Mouse (Mus musculus): Measurements from ENCODE around the gene Slc24a3. TPM values are rescaled to one million over a fixed set of nuclear protein-coding genes. Genes with fewer than 3 reads are reported as not detected.

Gene Slc24a3
- total and polyA plus RNA-seq, 2 experiments, result 0.09 to 0.33 TPM

- WGBS, result 67% methylated on average over 1 of the region's 1 CpGs
- H3K36me3 ChIP-seq (ENCODE audit: control insufficient read depth, insufficient read depth, low read length), result no peaks in the 10 kb centered on the region
- no peak for TF ChIP-seq CTCF (IDR thresholded peaks at IDR 0.05; ENCODE audit: low read depth, low read length)
- no peak for TF ChIP-seq POLR2A (IDR thresholded peaks at IDR 0.05; ENCODE audit: extremely low read depth, insufficient read depth, low read length)
These were observed 99.2 kb downstream of the Slc24a3 start for GRCm38 (mm10) chr2:145266723-145267122.

GRCm38 (mm10) chr2:145268971-145269370 is 101.4 kb downstream of the Slc24a3 start:
- H3K9ac ChIP-seq (ENCODE audit: low read depth, low read length), result no peak overlapping the region
- H3K79me2 ChIP-seq (ENCODE audit: control insufficient read depth, insufficient read depth, low read length), result no peaks in the 10 kb centered on the region
- no peak for TF ChIP-seq CTCF (IDR thresholded peaks at IDR 0.05; ENCODE audit: low read depth, low read length)
- TF ChIP-seq POLR2A (IDR thresholded peaks at IDR 0.05; ENCODE audit: extremely low read depth, insufficient read depth, low read length), result no peak
- DNase-seq (ENCODE audit: extremely low read depth, low read depth, low spot score), result no peak
- no peaks in the 10 kb centered on the region for H3K4me1 ChIP-seq (ENCODE audit: control insufficient read depth, insufficient read depth, low read length)
- no peak overlapping the region for H3K27ac ChIP-seq (replicated peaks; ENCODE audit: insufficient read depth, low read depth, low read length)
- no peaks in the 10 kb centered on the region for H3K36me3 ChIP-seq (ENCODE audit: control insufficient read depth, insufficient read depth, low read length)
- H3K4me3 ChIP-seq (ENCODE audit: insufficient read depth, low read depth, low read length), result no peak overlapping the region
- no peaks in the 10 kb centered on the region for H3K27me3 ChIP-seq (ENCODE audit: control insufficient read depth, insufficient read depth, low read length)

More at GRCm38 (mm10) chr2:145266723-145267122, 99.2 kb downstream of the Slc24a3 start:
- H3K9ac ChIP-seq (ENCODE audit: low read depth, low read length), result no peak overlapping the region
- H3K4me3 ChIP-seq (ENCODE audit: insufficient read depth, low read depth, low read length), result no peak overlapping the region
- H3K4me1 ChIP-seq (ENCODE audit: control insufficient read depth, insufficient read depth, low read length), result no peaks in the 10 kb centered on the region
- no peaks in the 10 kb centered on the region for H3K79me2 ChIP-seq (ENCODE audit: control insufficient read depth, insufficient read depth, low read length)
- no peak overlapping the region for H3K27ac ChIP-seq (replicated peaks; ENCODE audit: insufficient read depth, low read depth, low read length)
- no peak for DNase-seq (ENCODE audit: extremely low read depth, low read depth, low spot score)
- H3K27me3 ChIP-seq (ENCODE audit: control insufficient read depth, insufficient read depth, low read length), result no peaks in the 10 kb centered on the region

GRCm38 (mm10) chr2:145269410-145269809 is 101.9 kb downstream of the Slc24a3 start:
- H3K4me3 ChIP-seq (ENCODE audit: insufficient read depth, low read depth, low read length), result no peak overlapping the region
- no peaks in the 10 kb centered on the region for H3K79me2 ChIP-seq (ENCODE audit: control insufficient read depth, insufficient read depth, low read length)
- DNase-seq (ENCODE audit: extremely low read depth, low read depth, low spot score), result no peak
- H3K36me3 ChIP-seq (ENCODE audit: control insufficient read depth, insufficient read depth, low read length), result no peaks in the 10 kb centered on the region
- no peak overlapping the region for H3K9ac ChIP-seq (ENCODE audit: low read depth, low read length)
- no peaks in the 10 kb centered on the region for H3K27me3 ChIP-seq (ENCODE audit: control insufficient read depth, insufficient read depth, low read length)
- WGBS, result 81% methylated on average over 4 of the region's 4 CpGs
- H3K27ac ChIP-seq (replicated peaks; ENCODE audit: insufficient read depth, low read depth, low read length), result no peak overlapping the region
- TF ChIP-seq CTCF (IDR thresholded peaks at IDR 0.05; ENCODE audit: low read depth, low read length) (no peak), POLR2A (IDR thresholded peaks at IDR 0.05; ENCODE audit: extremely low read depth, insufficient read depth, low read length) (no peak)
- H3K4me1 ChIP-seq (ENCODE audit: control insufficient read depth, insufficient read depth, low read length), result no peaks in the 10 kb centered on the region

- no peaks in the 10 kb centered on the region for H3K4me1 ChIP-seq (ENCODE audit: control insufficient read depth, insufficient read depth, low read length)
- 92% methylated on average over 9 of the region's 9 CpGs for WGBS
- H3K27ac ChIP-seq (replicated peaks; ENCODE audit: insufficient read depth, low read depth, low read length), result no peak overlapping the region
- TF ChIP-seq POLR2A (IDR thresholded peaks at IDR 0.05; ENCODE audit: extremely low read depth, insufficient read depth, low read length), result no peak
- TF ChIP-seq CTCF (IDR thresholded peaks at IDR 0.05; ENCODE audit: low read depth, low read length), result no peak
- no peak overlapping the region for H3K4me3 ChIP-seq (ENCODE audit: insufficient read depth, low read depth, low read length)
- no peaks in the 10 kb centered on the region for H3K79me2 ChIP-seq (ENCODE audit: control insufficient read depth, insufficient read depth, low read length)
- no peak overlapping the region for H3K9ac ChIP-seq (ENCODE audit: low read depth, low read length)
- H3K36me3 ChIP-seq (ENCODE audit: control insufficient read depth, insufficient read depth, low read length), result no peaks in the 10 kb centered on the region
- no peaks in the 10 kb centered on the region for H3K27me3 ChIP-seq (ENCODE audit: control insufficient read depth, insufficient read depth, low read length)
- no peak for DNase-seq (ENCODE audit: extremely low read depth, low read depth, low spot score)
These were observed 106.6 kb downstream of the Slc24a3 start for GRCm38 (mm10) chr2:145274016-145274677.

- Histone ChIP-seq H3K79me2 (ENCODE audit: control insufficient read depth, insufficient read depth, low read length) (no peaks in the 10 kb centered on the region), H3K4me1 (ENCODE audit: control insufficient read depth, insufficient read depth, low read length) (no peaks in the 10 kb centered on the region), H3K27me3 (ENCODE audit: control insufficient read depth, insufficient read depth, low read length) (no peaks in the 10 kb centered on the region), H3K9ac (ENCODE audit: low read depth, low read length) (no peak overlapping the region), H3K27ac (replicated peaks; ENCODE audit: insufficient read depth, low read depth, low read length) (no peak overlapping the region), H3K36me3 (ENCODE audit: control insufficient read depth, insufficient read depth, low read length) (no peaks in the 10 kb centered on the region), H3K4me3 (ENCODE audit: insufficient read depth, low read depth, low read length) (no peak overlapping the region)
- 87% methylated on average over 1 of the region's 1 CpGs for WGBS
- no peak for DNase-seq (ENCODE audit: extremely low read depth, low read depth, low spot score)
- no peak for TF ChIP-seq POLR2A (IDR thresholded peaks at IDR 0.05; ENCODE audit: extremely low read depth, insufficient read depth, low read length)
- TF ChIP-seq CTCF (IDR thresholded peaks at IDR 0.05; ENCODE audit: low read depth, low read length), result no peak
These were observed 111.8 kb downstream of the Slc24a3 start for GRCm38 (mm10) chr2:145279336-145279735.

GRCm38 (mm10) chr2:145283746-145284145 is 116.2 kb downstream of the Slc24a3 start:
- WGBS, result 76% methylated on average over 2 of the region's 2 CpGs
- Histone ChIP-seq H3K9ac (ENCODE audit: low read depth, low read length) (no peak overlapping the region), H3K27ac (replicated peaks; ENCODE audit: insufficient read depth, low read depth, low read length) (no peak overlapping the region), H3K79me2 (ENCODE audit: control insufficient read depth, insufficient read depth, low read length) (no peaks in the 10 kb centered on the region), H3K27me3 (ENCODE audit: control insufficient read depth, insufficient read depth, low read length) (no peaks in the 10 kb centered on the region), H3K4me3 (ENCODE audit: insufficient read depth, low read depth, low read length) (no peak overlapping the region), H3K36me3 (ENCODE audit: control insufficient read depth, insufficient read depth, low read length) (no peaks in the 10 kb centered on the region), H3K4me1 (ENCODE audit: control insufficient read depth, insufficient read depth, low read length) (no peaks in the 10 kb centered on the region)
- DNase-seq (ENCODE audit: extremely low read depth, low read depth, low spot score), result no peak
- TF ChIP-seq CTCF (IDR thresholded peaks at IDR 0.05; ENCODE audit: low read depth, low read length), result no peak

All from liver, adult 2 months (tissue).